Mouse (Mus musculus): Measurements from ENCODE around the gene Sidt2. TPM values are rescaled to one million over a fixed set of nuclear protein-coding genes. Genes with fewer than 3 reads are reported as not detected.

Gene Sidt2
- polyA plus RNA-seq, 1 experiment: 122 TPM

- H3K4me1 ChIP-seq (ENCODE audit: control insufficient read depth, insufficient read depth, low read length): peaks cover 30% of the 10 kb centered on the region
- TF ChIP-seq CTCF (IDR thresholded peaks at IDR 0.05; ENCODE audit: low read depth, low read length) (no peak), POLR2A (IDR thresholded peaks at IDR 0.05; ENCODE audit: borderline replicate concordance, low read depth, low read length) (no peak)
- H3K27ac ChIP-seq (ENCODE audit: insufficient read depth, low read depth, low read length): no peak overlapping the region
- H3K4me3 ChIP-seq (ENCODE audit: insufficient read depth, low read length): no peak overlapping the region
Observed at GRCm38 (mm10) chr9:45979778-45980177, 24.7 kb upstream of the Sidt2 start.

- peaks cover 18% of the 10 kb centered on the region for H3K4me1 ChIP-seq (ENCODE audit: control insufficient read depth, insufficient read depth, low read length)
- no peak overlapping the region for H3K27ac ChIP-seq (ENCODE audit: insufficient read depth, low read depth, low read length)
- TF ChIP-seq CTCF (IDR thresholded peaks at IDR 0.05; ENCODE audit: low read depth, low read length): no peak
- no peak for TF ChIP-seq POLR2A (IDR thresholded peaks at IDR 0.05; ENCODE audit: borderline replicate concordance, low read depth, low read length)
- no peak overlapping the region for H3K4me3 ChIP-seq (ENCODE audit: insufficient read depth, low read length)
Observed at GRCm38 (mm10) chr9:45976884-45977283, 21.8 kb upstream of the Sidt2 start.

- Histone ChIP-seq H3K4me3 (ENCODE audit: insufficient read depth, low read length) (no peak overlapping the region), H3K4me1 (ENCODE audit: control insufficient read depth, insufficient read depth, low read length) (peaks cover 39% of the 10 kb centered on the region), H3K27ac (ENCODE audit: insufficient read depth, low read depth, low read length) (no peak overlapping the region)
- TF ChIP-seq CTCF (IDR thresholded peaks at IDR 0.05; ENCODE audit: low read depth, low read length) (no peak), POLR2A (IDR thresholded peaks at IDR 0.05; ENCODE audit: borderline replicate concordance, low read depth, low read length) (no peak)
Observed at GRCm38 (mm10) chr9:45963577-45963976, 8.5 kb upstream of the Sidt2 start.

DNA sequence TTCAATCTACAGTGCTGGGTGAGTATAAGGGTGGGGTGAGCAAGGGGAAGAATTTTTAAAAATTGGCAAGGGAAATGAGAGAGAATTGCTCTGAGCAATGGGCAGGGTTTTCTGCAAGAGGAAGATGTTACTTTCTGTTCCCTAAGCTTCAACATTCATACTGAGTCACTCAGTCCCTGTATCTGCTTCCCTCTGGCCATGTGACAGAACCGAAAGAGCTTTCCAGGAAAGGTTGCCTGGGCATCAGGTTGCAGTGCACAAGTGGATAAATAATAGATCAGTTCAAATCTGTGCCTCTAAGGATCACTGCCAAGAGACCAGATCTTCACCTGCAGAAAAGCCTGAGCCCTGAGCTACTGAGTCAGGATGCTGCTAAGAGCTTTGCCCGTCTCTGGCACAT is 6.8 kb upstream of the Sidt2 start:
- H3K27ac ChIP-seq (ENCODE audit: insufficient read depth, low read depth, low read length): peak overlapping the region; percentile 83
- H3K4me3 ChIP-seq (ENCODE audit: insufficient read depth, low read length): no peak overlapping the region
- peaks cover 44% of the 10 kb centered on the region for H3K4me1 ChIP-seq (ENCODE audit: control insufficient read depth, insufficient read depth, low read length)
- TF ChIP-seq POLR2A (IDR thresholded peaks at IDR 0.05; ENCODE audit: borderline replicate concordance, low read depth, low read length) (no peak), CTCF (IDR thresholded peaks at IDR 0.05; ENCODE audit: low read depth, low read length) (no peak)

- H3K4me1 ChIP-seq (ENCODE audit: control insufficient read depth, insufficient read depth, low read length): peaks cover 44% of the 10 kb centered on the region
- TF ChIP-seq POLR2A (IDR thresholded peaks at IDR 0.05; ENCODE audit: borderline replicate concordance, low read depth, low read length): no peak
- TF ChIP-seq CTCF (IDR thresholded peaks at IDR 0.05; ENCODE audit: low read depth, low read length): no peak
- peak overlapping the region; percentile 39 for H3K27ac ChIP-seq (ENCODE audit: insufficient read depth, low read depth, low read length)
- no peak overlapping the region for H3K4me3 ChIP-seq (ENCODE audit: insufficient read depth, low read length)
Observed at GRCm38 (mm10) chr9:45959661-45960060, 4.6 kb upstream of the Sidt2 start.

GRCm38 (mm10) chr9:45958851-45959250 is 3.8 kb upstream of the Sidt2 start:
- peaks cover 44% of the 10 kb centered on the region for H3K4me1 ChIP-seq (ENCODE audit: control insufficient read depth, insufficient read depth, low read length)
- no peak for TF ChIP-seq CTCF (IDR thresholded peaks at IDR 0.05; ENCODE audit: low read depth, low read length)
- TF ChIP-seq POLR2A (IDR thresholded peaks at IDR 0.05; ENCODE audit: borderline replicate concordance, low read depth, low read length): no peak
- peak overlapping the region; percentile 11; the same call in 1 of the 2 replicates for H3K27ac ChIP-seq (ENCODE audit: insufficient read depth, low read depth, low read length)
- H3K4me3 ChIP-seq (ENCODE audit: insufficient read depth, low read length): no peak overlapping the region

DNA sequence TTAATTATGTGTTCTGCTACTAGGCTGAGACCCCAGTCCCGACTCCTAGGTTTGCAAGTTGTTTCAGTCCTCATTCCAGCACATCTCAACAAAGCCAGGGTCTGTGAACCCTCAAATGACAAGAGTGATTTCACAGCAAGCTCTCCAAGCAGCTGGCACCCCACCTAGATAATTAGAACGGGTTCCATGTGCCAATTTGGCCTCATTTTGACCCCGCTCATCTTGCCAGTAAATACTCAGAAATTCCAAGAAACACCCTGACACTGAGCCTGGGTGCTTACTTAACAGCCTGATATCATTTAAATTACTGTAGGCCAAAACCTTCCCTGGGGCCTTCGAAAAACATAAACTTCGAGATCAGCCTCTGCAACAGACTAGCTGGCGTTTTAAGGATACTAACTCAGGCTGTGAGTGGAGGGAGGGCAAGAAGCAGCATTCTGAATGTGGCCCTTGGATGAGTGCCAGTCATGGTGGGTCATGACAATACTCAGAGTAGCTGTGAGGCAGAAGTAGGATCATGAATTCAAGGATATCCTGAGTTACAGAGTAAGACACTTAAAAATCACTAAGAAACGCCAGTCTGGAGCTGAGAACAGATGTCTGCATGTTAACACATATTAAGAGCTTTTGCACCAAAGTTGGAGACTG is 3.1 kb upstream of the Sidt2 start:
- no peak for TF ChIP-seq CTCF (IDR thresholded peaks at IDR 0.05; ENCODE audit: low read depth, low read length)
- TF ChIP-seq POLR2A (IDR thresholded peaks at IDR 0.05; ENCODE audit: borderline replicate concordance, low read depth, low read length): no peak
- no peak overlapping the region for H3K4me3 ChIP-seq (ENCODE audit: insufficient read depth, low read length)
- H3K4me1 ChIP-seq (ENCODE audit: control insufficient read depth, insufficient read depth, low read length): peaks cover 46% of the 10 kb centered on the region
- H3K27ac ChIP-seq (ENCODE audit: insufficient read depth, low read depth, low read length): no peak overlapping the region

- H3K4me1 ChIP-seq (ENCODE audit: control insufficient read depth, insufficient read depth, low read length): peaks cover 23% of the 10 kb centered on the region
- TF ChIP-seq POLR2A (IDR thresholded peaks at IDR 0.05; ENCODE audit: borderline replicate concordance, low read depth, low read length) (no peak), CTCF (IDR thresholded peaks at IDR 0.05; ENCODE audit: low read depth, low read length) (no peak)
- H3K27ac ChIP-seq (ENCODE audit: insufficient read depth, low read depth, low read length): peak overlapping the region; percentile 30
- peak overlapping the region; percentile 66 for H3K4me3 ChIP-seq (ENCODE audit: insufficient read depth, low read length)
Observed at GRCm38 (mm10) chr9:45954294-45955106, 558 bp downstream of the Sidt2 start.

- peak overlapping the region; percentile 66 for H3K4me3 ChIP-seq (ENCODE audit: insufficient read depth, low read length)
- H3K4me1 ChIP-seq (ENCODE audit: control insufficient read depth, insufficient read depth, low read length): peaks cover 17% of the 10 kb centered on the region
- peak overlapping the region; percentile 3; the same call in 1 of the 2 replicates for H3K27ac ChIP-seq (ENCODE audit: insufficient read depth, low read depth, low read length)
- TF ChIP-seq POLR2A (IDR thresholded peaks at IDR 0.05; ENCODE audit: borderline replicate concordance, low read depth, low read length): no peak
- TF ChIP-seq CTCF (IDR thresholded peaks at IDR 0.05; ENCODE audit: low read depth, low read length): no peak
Observed at GRCm38 (mm10) chr9:45953511-45954293, 1.4 kb downstream of the Sidt2 start.

Data from bone marrow macrophage, adult 2 months (primary cell).